Mouse (Mus musculus) CH12.LX (cell line): ENCODE results near the gene Rel. TPM values are rescaled to one million over a fixed set of nuclear protein-coding genes. Genes with fewer than 3 reads are reported as not detected.

Experiments
- DNase-seq: peaks from one replicate; pipeline ENCODE4 v3.0.0-alpha.2; 2013; ENCODE audit errors: extremely low read depth
- H3K27ac ChIP-seq: 2 replicates; pipeline ENCODE4 v1.5.1; 2012; ENCODE audit warnings: low read depth, mild to moderate bottlenecking, control low read depth, moderate library complexity; ENCODE audit not compliant: insufficient read depth
- H3K27me3 ChIP-seq: replicated peaks from 2 replicates; pipeline ENCODE3; 2012; ENCODE audit warnings: inconsistent platforms
- H3K36me3 ChIP-seq, 2 experiments: replicated peaks in 1 of 2; 2 replicates each; pipeline versions ENCODE3 to v1.6.1; 2012; ENCODE audit warnings: inconsistent platforms in 1 of 2, low read length in 1 of 2, mild to moderate bottlenecking in 1 of 2, mixed read lengths in 1 of 2, moderate library complexity in 1 of 2; ENCODE audit not compliant: control insufficient read depth in 1 of 2, insufficient read depth in 1 of 2
- H3K4me1 ChIP-seq, 2 experiments: 2 replicates each; pipeline ENCODE4 v1.6.1; 2012; ENCODE audit warnings: inconsistent platforms in 1 of 2, moderate library complexity in 1 of 2; ENCODE audit not compliant: insufficient read depth in 2 of 2, control insufficient read depth in 1 of 2
- H3K4me2 ChIP-seq: 2 replicates; pipeline ENCODE4 v1.6.1; 2012; ENCODE audit warnings: low read depth, mild to moderate bottlenecking, control low read depth; ENCODE audit not compliant: poor library complexity, insufficient read depth, severe bottlenecking
- H3K4me3 ChIP-seq, 3 experiments: fragments of 150-350 bp in 1 of 3; sonication (generic) in 1 of 3; replicated peaks in 1 of 3; 2 replicates each; pipeline versions ENCODE3 to v1.5.1; 2011 to 2012; ENCODE audit warnings: low read depth in 2 of 3, low read length in 2 of 3, mild to moderate bottlenecking in 2 of 3, moderate library complexity in 2 of 3, control low read depth in 1 of 3, improper control_type of control experiment in 1 of 3, inconsistent platforms in 1 of 3, mixed read lengths in 1 of 3; ENCODE audit not compliant: poor library complexity in 1 of 3
- H3K79me2 ChIP-seq: replicated peaks from 2 replicates; pipeline ENCODE4 v1.6.1; 2012; ENCODE audit warnings: mild to moderate bottlenecking, moderate library complexity; ENCODE audit not compliant: control insufficient read depth, poor library complexity, insufficient read depth, severe bottlenecking; ENCODE audit errors: extremely low read depth
- H3K9ac ChIP-seq: 2 replicates; pipeline ENCODE4 v1.6.1; 2012; ENCODE audit warnings: low read depth, mild to moderate bottlenecking, control low read depth, moderate library complexity; ENCODE audit not compliant: insufficient read depth
- H3K9me3 ChIP-seq: replicated peaks from 2 replicates; pipeline ENCODE3; 2012; ENCODE audit warnings: low read length, inconsistent platforms, mixed read lengths
- BHLHE40 ChIP-seq: IDR thresholded peaks from 2 replicates; pipeline ENCODE4 v1.6.1; 2011; ENCODE audit warnings: mild to moderate bottlenecking, low read depth, low read length, improper control_type of control experiment
- CHD1 ChIP-seq: IDR thresholded peaks from 2 replicates; pipeline ENCODE4 v1.6.1; 2012; ENCODE audit warnings: low read depth, low read length, improper control_type of control experiment, inconsistent platforms
- CTCF ChIP-seq, 2 experiments: IDR thresholded peaks in 1 of 2; conservative IDR thresholded peaks in 1 of 2; 2 replicates each; pipeline ENCODE4 v1.5.1; 2011 to 2012; ENCODE audit warnings: low read depth in 2 of 2, low read length in 2 of 2, improper control_type of control experiment in 1 of 2, inconsistent platforms in 1 of 2, mild to moderate bottlenecking in 1 of 2, moderate library complexity in 1 of 2
- EP300 ChIP-seq: IDR thresholded peaks from 2 replicates; pipeline ENCODE4 v1.6.1; 2011; ENCODE audit warnings: low read length, improper control_type of control experiment
- ETS1 ChIP-seq: conservative IDR thresholded peaks from 2 replicates; pipeline ENCODE4 v1.6.1; 2012; ENCODE audit warnings: low read depth, mild to moderate bottlenecking, inconsistent platforms, low read length, improper control_type of control experiment, moderate library complexity
- GABPA ChIP-seq: IDR thresholded peaks from 2 replicates; pipeline ENCODE4 v1.6.1; 2012; ENCODE audit warnings: low read depth, low read length, improper control_type of control experiment, inconsistent platforms; ENCODE audit not compliant: insufficient replicate concordance
- HCFC1 ChIP-seq: IDR thresholded peaks from 2 replicates; pipeline ENCODE4 v1.6.1; 2012; ENCODE audit warnings: low read depth, mild to moderate bottlenecking, inconsistent platforms, low read length, improper control_type of control experiment
- IRF4 ChIP-seq: IDR thresholded peaks from 2 replicates; pipeline ENCODE4 v1.6.1; 2014; ENCODE audit warnings: low read depth, mild to moderate bottlenecking, inconsistent platforms, low read length, improper control_type of control experiment
- MAX ChIP-seq: IDR thresholded peaks from 2 replicates; pipeline ENCODE4 v1.6.1; 2011; ENCODE audit warnings: low read length, improper control_type of control experiment
- MXI1 ChIP-seq: IDR thresholded peaks from 2 replicates; pipeline ENCODE4 v1.6.1; 2011; ENCODE audit warnings: mild to moderate bottlenecking, low read depth, low read length, improper control_type of control experiment
- MYC ChIP-seq: IDR thresholded peaks from 2 replicates; pipeline ENCODE4 v1.6.1; 2011; ENCODE audit warnings: low read depth, mild to moderate bottlenecking, improper control_type of control experiment, low read length
- NELFE ChIP-seq: IDR thresholded peaks from 2 replicates; pipeline ENCODE4 v1.6.1; 2011; ENCODE audit warnings: low read depth, low read length, improper control_type of control experiment
- PAX5 ChIP-seq: IDR thresholded peaks from 2 replicates; pipeline ENCODE4 v1.6.1; 2012; ENCODE audit warnings: low read length, inconsistent platforms, mixed read lengths
- POLR2AphosphoS2 ChIP-seq: IDR thresholded peaks from 2 replicates; pipeline ENCODE4 v1.6.1; 2011; ENCODE audit warnings: low read depth, low read length, improper control_type of control experiment
- RAD21 ChIP-seq: IDR thresholded peaks from 2 replicates; pipeline ENCODE4 v1.6.1; 2011; ENCODE audit warnings: low read depth, mild to moderate bottlenecking, low read length, improper control_type of control experiment, moderate library complexity
- RCOR1 ChIP-seq: conservative IDR thresholded peaks from 2 replicates; pipeline ENCODE4 v1.6.1; 2012; ENCODE audit warnings: low read depth, mild to moderate bottlenecking, inconsistent platforms, low read length, improper control_type of control experiment
- SIN3A ChIP-seq: IDR thresholded peaks from 2 replicates; pipeline ENCODE4 v1.6.1; 2012; ENCODE audit warnings: low read length, improper control_type of control experiment, inconsistent platforms
- TBP ChIP-seq: conservative IDR thresholded peaks from 2 replicates; pipeline ENCODE4 v1.6.1; 2011; ENCODE audit warnings: low read depth, low read length, improper control_type of control experiment
- TCF12 ChIP-seq: IDR thresholded peaks from 2 replicates; pipeline ENCODE4 v1.6.1; 2014; ENCODE audit warnings: low read depth, mild to moderate bottlenecking, inconsistent platforms, low read length, improper control_type of control experiment
- ZC3H11A ChIP-seq: IDR thresholded peaks from 2 replicates; pipeline ENCODE4 v1.6.1; 2012; ENCODE audit warnings: low read depth, mild to moderate bottlenecking, inconsistent platforms, low read length, improper control_type of control experiment
- ZNF384 ChIP-seq: IDR thresholded peaks from 2 replicates; pipeline ENCODE4 v1.6.1; 2012; ENCODE audit warnings: low read depth, low read length, improper control_type of control experiment, inconsistent platforms
- dilution Hi-C: fragments of 300-500 bp; cut with MboI; formaldehyde crosslinking; loops from 2 replicates; pipeline ENCODE4 v1.14.3; 2020; ENCODE audit warnings: low sequenced_read_pairs; ENCODE audit not compliant: extremely low pct_unique_long_range_greater_than_20kb, extremely low pct_ligation_motif_present
- in situ Hi-C: fragments of 300-500 bp; cut with MboI; formaldehyde crosslinking; loops from 3 replicates; pipeline ENCODE4 v1.14.3; 2019; ENCODE audit warnings: low sequenced_read_pairs, low pct_ligation_motif_present, low pct_unique_long_range_greater_than_20kb, mixed read lengths
- polyA plus RNA-seq: library from polyadenylated mRNA; unstranded; fragments of >175 nt; gene quantifications from 2 replicates; pipeline ENCODE4 v1.2.1, GENCODE M21; 2012; ENCODE audit warnings: low read depth; ENCODE audit not compliant: insufficient read length
- total RNA-seq, 2 experiments: library from RNA; depleted of rRNA; stranded (reverse); fragments of 300-350 nt in 1 of 2; fragments of >200 nt in 1 of 2; gene quantifications; 2 replicates each; pipeline ENCODE4 v1.2.3; 2012 to 2014

Gene Rel
- total and polyA plus RNA-seq, 3 experiments: 26.2 to 38.1 (median 28.4) TPM

DNA sequence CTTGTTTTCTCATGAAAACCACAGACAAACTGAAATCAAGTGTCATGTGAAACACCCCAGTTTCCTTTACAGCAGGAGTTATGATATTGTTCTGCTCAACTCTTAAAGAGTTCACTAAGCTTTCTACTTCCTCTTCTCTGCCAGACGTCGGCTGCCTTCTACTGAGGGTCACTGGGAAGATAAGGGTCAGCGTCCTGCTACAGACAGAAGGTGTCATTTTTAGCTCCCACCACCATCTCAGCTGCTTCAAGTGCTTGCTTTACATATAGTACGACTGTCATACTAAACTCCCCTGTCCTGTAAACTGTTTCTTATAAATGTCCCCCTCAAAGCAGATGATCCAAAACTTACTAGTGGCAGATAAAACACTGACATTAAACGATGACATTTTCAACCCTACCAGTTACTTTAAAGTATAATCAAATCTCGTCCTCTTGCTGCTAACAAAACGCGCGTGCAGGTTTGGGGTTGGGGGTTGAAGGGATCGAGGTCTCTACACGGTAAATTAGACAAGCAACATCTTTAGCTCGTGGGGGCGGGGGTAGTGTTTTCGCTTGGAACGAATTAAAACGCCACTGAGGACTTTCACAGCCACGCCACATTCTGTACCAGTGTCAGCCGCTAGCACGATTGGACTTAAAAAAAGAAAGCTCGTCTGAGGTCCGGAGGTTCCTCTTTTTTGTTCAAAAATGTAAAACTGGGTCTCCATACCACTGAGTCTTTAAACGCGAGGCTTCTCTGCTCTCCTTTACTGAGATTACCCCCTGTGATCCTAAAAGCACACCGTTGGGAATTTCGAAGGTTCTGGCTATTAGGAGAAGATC lies 872 bp downstream of the Rel start (continued):
- no peak; the same call in 1 of the 2 replicates for TF ChIP-seq RAD21

- H3K9me3 ChIP-seq: peaks cover 8% of the 10 kb centered on the region
- H3K27me3 ChIP-seq: no peaks in the 10 kb centered on the region
- peaks cover 2 to 42% of the 10 kb centered on the region in 2 experiments; a peak in 2 of 4 replicates for H3K4me1 ChIP-seq
- H3K4me2 ChIP-seq: peak overlapping the region; percentile 58
- dilution Hi-C loops: no loop called here
- DNase-seq: no peak
- no peak overlapping the region for H3K27ac ChIP-seq
- peaks cover 0 to 3% of the 10 kb centered on the region in 2 experiments for H3K36me3 ChIP-seq
- H3K4me3 ChIP-seq: peak overlapping the region; percentile 34 to 86 (median 82)
- peak overlapping the region; percentile 98 for H3K9ac ChIP-seq
- peaks cover 37% of the 10 kb centered on the region for H3K79me2 ChIP-seq
- in situ Hi-C loops: no loop called here
- TF ChIP-seq BHLHE40 (no peak), ETS1 (0 out of 2 replicates have a peak, but pooled peaks have one; percentile 17), CTCF (conservative IDR thresholded peaks at IDR 0.05 in 1 of 2, IDR thresholded peaks at IDR 0.05 in 1 of 2; ENCODE audit: low read depth in 2 of 2, low read length in 2 of 2) (no peak), TCF12 (no peak), GABPA (no peak), SIN3A (0 out of 2 replicates have a peak, but pooled peaks have one; percentile 18), HCFC1 (no peak), CHD1 (peak; percentile 97), ZC3H11A (no peak), ZNF384 (peak; percentile 87), NELFE (no peak), MAX (no peak), EP300 (no peak), TBP (no peak), MXI1 (peak; percentile 15; the same call in 1 of the 2 replicates), POLR2AphosphoS2 (no peak), RCOR1 (no peak), PAX5 (no peak), RAD21 (no peak), MYC (peak; percentile 30; the same call in 1 of the 2 replicates), IRF4 (no peak)
Observed at GRCm38 (mm10) chr11:23769033-23769432, 1.7 kb downstream of the Rel start.
